Mouse (Mus musculus) midbrain, embryonic 16.5 days (tissue): ENCODE data around the gene Cers5. TPM values are rescaled to one million over a fixed set of nuclear protein-coding genes. Genes with fewer than 3 reads are reported as not detected.

ENCODE experiments used
- ATAC-seq: fragments of 200-750 bp; cut with Nextera tagmentation; 2 replicates; pipeline ENCODE4 v1.8.0; 2017; ENCODE audit warnings: moderate TSS enrichment
- H3K27ac ChIP-seq: fragments of 300-500 bp; sonication (generic); 2 replicates; pipeline ENCODE4 v1.5.1; 2014; ENCODE audit warnings: mild to moderate bottlenecking, low read length, mixed read lengths
- H3K27me3 ChIP-seq: fragments of 300-500 bp; sonication (generic); 2 replicates; pipeline ENCODE4 v1.6.1; 2014; ENCODE audit warnings: low read depth, low read length, mixed read lengths; ENCODE audit not compliant: control insufficient read depth, insufficient read depth
- H3K36me3 ChIP-seq: fragments of 300-500 bp; sonication (generic); 2 replicates; pipeline ENCODE4 v1.6.1; 2014; ENCODE audit warnings: mild to moderate bottlenecking, low read length, moderate library complexity, mixed read lengths; ENCODE audit not compliant: control insufficient read depth, insufficient read depth
- H3K4me1 ChIP-seq: fragments of 300-500 bp; sonication (generic); 2 replicates; pipeline ENCODE4 v1.6.1; 2014; ENCODE audit warnings: mild to moderate bottlenecking, low read length, mixed read lengths; ENCODE audit not compliant: control insufficient read depth, insufficient read depth
- H3K4me2 ChIP-seq: fragments of 300-500 bp; sonication (generic); 2 replicates; pipeline ENCODE4 v1.6.1; 2014; ENCODE audit warnings: mild to moderate bottlenecking, low read length, mixed read lengths
- H3K4me3 ChIP-seq: fragments of 300-500 bp; sonication (generic); 2 replicates; pipeline ENCODE4 v1.5.1; 2014; ENCODE audit warnings: low read depth, mild to moderate bottlenecking, low read length, moderate library complexity, mixed read lengths
- H3K9ac ChIP-seq: fragments of 300-500 bp; sonication (generic); 2 replicates; pipeline ENCODE4 v1.6.1; 2014; ENCODE audit warnings: low read depth, low read length, mixed read lengths
- H3K9me3 ChIP-seq: fragments of 300-500 bp; sonication (generic); replicated peaks from 2 replicates; pipeline ENCODE4 v1.6.1; 2014; ENCODE audit warnings: mild to moderate bottlenecking, low read length, mixed read lengths; ENCODE audit not compliant: control insufficient read depth, poor library complexity, severe bottlenecking
- WGBS: fragments of 180-500 bp; shearing (Covaris S2); extraction: QIAGEN DNeasy Blood & Tissue Kit; methylation state at CpG from one replicate; pipeline ENCODE4 v1.1.7; 2014; 5-methylcytosine and 5-hydroxymethylcytosine counted together
- polyA plus RNA-seq: library from polyadenylated mRNA; unstranded; fragments of >200 nt; fragmentation: Nextera tagmentation; extraction: Ambion mirVana; gene quantifications from 2 replicates; pipeline ENCODE4 v1.2.1, GENCODE M21; 2015

Cers5 gene
- polyA plus RNA-seq, 1 experiment from 2014 or later = 79.7 TPM

DNA sequence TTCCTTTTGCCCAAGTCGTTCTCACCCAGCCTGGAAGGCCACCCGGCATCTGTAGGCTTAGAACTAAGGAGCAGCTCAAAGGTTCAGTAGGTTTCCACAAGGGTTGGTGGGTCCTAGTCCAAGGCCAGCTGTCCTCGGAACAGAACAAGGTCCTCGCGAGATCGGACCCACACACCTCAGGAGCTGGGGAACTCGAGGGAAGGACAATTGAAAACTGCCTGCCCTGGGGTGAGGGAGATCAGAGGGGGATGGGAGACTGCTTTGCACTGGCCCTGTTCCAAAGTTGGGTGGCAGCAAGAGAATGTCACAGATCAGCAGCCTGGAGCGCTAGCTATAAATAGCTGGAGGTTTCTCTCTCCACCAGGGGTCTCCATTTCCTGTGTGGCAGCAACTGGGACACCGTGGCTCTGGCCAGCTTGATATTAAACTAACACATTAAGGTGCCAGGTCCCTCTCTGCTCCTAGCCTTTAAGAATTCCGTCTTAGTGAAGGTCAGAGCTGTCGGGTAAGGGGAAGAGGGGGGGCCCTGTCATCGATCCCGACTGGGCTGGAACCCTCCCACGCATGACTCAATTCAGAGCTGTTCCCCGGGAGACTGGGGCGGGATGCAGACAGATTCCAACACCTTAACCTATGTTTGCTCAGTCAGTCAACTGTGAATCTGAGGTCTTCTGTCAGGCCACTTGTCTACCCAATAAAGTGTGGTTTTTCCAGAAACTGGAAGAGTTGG lies 48.2 kb downstream of the Cers5 start:
- Histone ChIP-seq H3K4me1 (peaks cover 21% of the 10 kb centered on the region), H3K4me3 (peak overlapping the region; percentile 100), H3K9ac (peak overlapping the region; percentile 70), H3K4me2 (peak overlapping the region; percentile 67), H3K27ac (peak overlapping the region; percentile 50), H3K27me3 (no peaks in the 10 kb centered on the region), H3K36me3 (peaks cover 17% of the 10 kb centered on the region; the same call in 1 of the 2 replicates), H3K9me3 (no peaks in the 10 kb centered on the region)
- ATAC-seq = peak; percentile 25
- WGBS = 11% methylated on average over 16 of the region's 16 CpGs

DNA sequence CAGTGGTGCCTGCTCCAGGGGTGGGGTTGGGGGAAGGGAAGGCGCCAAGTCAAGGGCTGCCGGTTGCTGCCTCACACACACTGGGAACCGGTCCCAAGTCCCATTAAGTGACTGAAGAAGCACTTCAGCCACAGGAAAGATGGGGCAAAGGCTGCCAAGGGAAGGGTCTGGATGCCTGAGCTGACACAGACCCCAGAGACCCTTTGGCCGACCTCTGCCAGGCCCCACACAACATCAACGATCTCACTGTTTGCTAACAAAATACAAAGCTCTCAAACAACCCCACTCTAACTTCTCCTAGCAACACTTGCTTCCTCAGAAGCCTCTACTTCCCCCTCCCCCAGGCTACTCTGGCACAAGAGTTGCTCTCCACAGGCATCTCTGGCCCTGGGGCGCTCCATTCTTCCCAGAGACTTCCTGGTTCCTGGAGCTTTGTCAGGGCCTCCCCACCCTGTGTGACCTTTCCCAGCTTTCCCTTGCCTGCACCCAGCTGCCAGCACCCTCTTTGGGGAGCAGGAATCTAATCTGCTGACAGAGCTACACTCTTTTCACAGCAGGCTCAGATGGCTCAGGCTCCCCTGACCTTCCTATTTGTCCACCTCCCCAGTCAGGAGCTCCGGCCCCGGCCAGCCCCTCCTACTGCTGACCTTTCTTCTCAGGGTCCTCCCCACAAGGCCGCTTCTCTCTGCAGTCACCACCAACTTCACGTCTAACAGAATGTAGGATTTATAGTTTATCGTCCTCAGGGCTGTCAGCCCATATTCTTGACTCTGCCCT lies 49.0 kb downstream of the Cers5 start:
- Histone ChIP-seq H3K4me2 (no peak overlapping the region), H3K27ac (peak overlapping the region; percentile 50), H3K4me1 (peaks cover 21% of the 10 kb centered on the region), H3K9ac (peak overlapping the region; percentile 70), H3K36me3 (peaks cover 13% of the 10 kb centered on the region), H3K4me3 (no peak overlapping the region), H3K27me3 (no peaks in the 10 kb centered on the region), H3K9me3 (no peaks in the 10 kb centered on the region)
- 17% methylated on average over 11 of the region's 11 CpGs for WGBS
- ATAC-seq = no peak

DNA sequence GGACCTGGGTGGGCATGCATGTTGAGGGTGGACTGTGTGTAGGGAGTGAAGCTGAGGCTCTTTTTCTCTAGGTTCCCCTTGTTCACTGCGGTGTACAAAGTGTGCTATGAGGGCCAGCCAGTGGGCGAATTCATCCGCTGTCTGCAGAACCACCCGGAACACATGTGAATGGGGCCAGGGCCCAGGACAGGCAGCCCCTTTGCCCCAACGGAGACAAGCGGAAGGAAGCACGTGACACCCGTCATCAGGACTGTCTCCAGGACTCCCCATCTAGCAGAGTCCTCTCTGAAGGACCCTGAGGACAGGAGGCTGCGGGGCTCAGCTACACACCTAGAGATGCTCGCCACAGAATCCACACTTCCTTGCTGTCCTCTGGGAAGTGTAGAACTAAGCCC lies 49.6 kb downstream of the Cers5 start:
- Histone ChIP-seq H3K9me3 (no peaks in the 10 kb centered on the region), H3K27me3 (no peaks in the 10 kb centered on the region), H3K9ac (no peak overlapping the region), H3K4me2 (no peak overlapping the region), H3K4me1 (peaks cover 21% of the 10 kb centered on the region), H3K36me3 (peaks cover 12% of the 10 kb centered on the region), H3K27ac (no peak overlapping the region), H3K4me3 (no peak overlapping the region)
- WGBS = 51% methylated on average over 10 of the region's 10 CpGs
- ATAC-seq = no peak

DNA sequence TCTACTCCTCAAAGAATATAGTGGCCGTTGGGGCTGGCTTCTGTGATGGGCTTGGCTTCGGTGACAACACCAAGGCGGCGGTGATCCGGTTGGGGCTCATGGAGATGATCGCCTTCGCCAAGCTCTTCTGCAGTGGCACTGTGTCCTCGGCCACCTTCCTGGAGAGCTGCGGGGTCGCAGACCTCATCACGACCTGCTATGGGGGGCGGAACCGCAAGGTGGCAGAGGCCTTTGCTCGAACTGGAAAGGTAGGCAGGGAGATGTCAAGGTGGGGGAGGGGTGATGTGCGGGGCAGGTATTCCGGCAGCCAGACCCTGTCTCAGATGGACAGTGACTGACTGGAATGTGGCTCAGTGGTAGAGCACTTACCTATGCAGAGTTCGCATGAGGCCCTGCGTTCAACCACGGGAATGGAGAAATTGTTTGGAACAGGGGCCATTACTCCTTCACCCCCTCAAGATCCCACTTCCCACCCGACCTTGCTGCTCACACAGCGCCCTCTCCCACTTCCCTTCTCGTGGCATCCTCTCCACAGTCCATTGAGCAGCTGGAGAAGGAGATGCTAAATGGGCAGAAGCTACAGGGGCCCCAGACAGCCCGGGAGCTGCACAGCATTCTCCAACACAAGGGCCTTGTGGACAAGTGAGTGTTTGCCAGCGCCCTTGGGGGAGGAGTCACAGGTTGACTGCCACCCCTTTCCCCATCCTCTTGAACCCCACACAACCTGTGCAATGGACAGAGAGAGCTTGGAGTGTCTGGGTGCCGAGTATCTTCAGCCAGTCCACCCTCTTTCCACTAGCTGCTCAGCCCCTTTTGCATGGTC lies 50.6 kb downstream of the Cers5 start:
- no peaks in the 10 kb centered on the region for H3K27me3 ChIP-seq
- no peak overlapping the region for H3K27ac ChIP-seq
- peaks cover 21% of the 10 kb centered on the region for H3K4me1 ChIP-seq
- no peaks in the 10 kb centered on the region for H3K9me3 ChIP-seq
- no peak overlapping the region for H3K4me2 ChIP-seq
- H3K36me3 ChIP-seq = peaks cover 6% of the 10 kb centered on the region; the same call in 1 of the 2 replicates
- H3K4me3 ChIP-seq = no peak overlapping the region
- H3K9ac ChIP-seq = no peak overlapping the region
- WGBS = 85% methylated on average over 25 of the region's 25 CpGs
- ATAC-seq = no peak

DNA sequence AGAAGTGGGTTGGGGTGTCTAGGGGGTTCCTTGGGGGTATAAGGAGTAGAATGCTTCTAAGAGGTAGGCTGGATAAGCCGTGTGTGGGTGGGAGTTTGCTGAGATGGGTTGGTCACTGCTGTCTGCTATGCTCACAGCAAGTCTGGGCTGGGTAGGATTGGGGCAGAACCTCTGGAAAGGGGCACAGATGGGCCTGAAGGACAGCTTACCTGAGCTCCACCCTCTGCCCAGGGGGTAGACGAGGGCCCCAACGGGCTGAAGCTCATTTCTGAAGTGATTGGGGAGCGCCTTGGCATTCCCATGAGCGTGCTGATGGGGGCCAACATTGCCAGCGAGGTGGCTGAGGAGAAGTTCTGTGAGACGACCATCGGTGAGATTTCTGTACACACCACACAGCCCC lies 52.8 kb downstream of the Cers5 start:
- no peak overlapping the region for H3K9ac ChIP-seq
- H3K9me3 ChIP-seq = no peaks in the 10 kb centered on the region
- H3K4me2 ChIP-seq = no peak overlapping the region
- no peak overlapping the region for H3K27ac ChIP-seq
- 78% methylated on average over 8 of the region's 8 CpGs for WGBS
- no peak for ATAC-seq
- peaks cover 19% of the 10 kb centered on the region for H3K4me1 ChIP-seq
- peaks cover 6% of the 10 kb centered on the region; the same call in 1 of the 2 replicates for H3K36me3 ChIP-seq
- H3K27me3 ChIP-seq = no peaks in the 10 kb centered on the region
- no peak overlapping the region for H3K4me3 ChIP-seq

DNA sequence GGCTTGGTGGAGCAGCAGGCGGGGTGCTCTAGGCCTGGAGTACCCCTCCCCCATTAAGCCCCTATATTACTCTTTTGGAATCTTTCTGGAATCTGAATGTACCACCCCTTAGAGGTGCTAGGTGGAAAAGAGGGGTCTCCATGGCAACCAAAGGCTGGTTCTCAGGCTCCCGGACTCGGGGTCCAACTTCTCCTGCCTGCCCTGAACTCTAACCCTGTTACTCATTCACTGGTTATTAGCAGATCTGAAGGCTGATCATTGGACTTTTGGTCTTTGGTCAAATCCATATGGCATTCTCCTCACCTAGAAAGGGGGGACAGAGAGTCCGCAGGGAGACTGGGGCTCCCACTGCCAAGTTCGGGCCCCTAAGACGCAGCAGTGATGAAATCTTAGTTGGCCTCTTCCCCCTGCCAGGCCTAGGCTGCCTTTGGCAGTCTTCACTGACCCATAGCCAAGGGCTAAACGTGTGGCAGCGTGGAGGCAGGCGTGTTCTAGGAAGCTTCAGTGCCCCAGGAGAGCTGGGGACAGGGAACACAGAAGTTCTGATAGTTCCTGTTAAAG lies 54.1 kb downstream of the Cers5 start:
- no peak overlapping the region for H3K9ac ChIP-seq
- H3K27ac ChIP-seq = no peak overlapping the region
- no peak for ATAC-seq
- WGBS = 85% methylated on average over 9 of the region's 9 CpGs
- H3K27me3 ChIP-seq = no peaks in the 10 kb centered on the region
- H3K4me2 ChIP-seq = no peak overlapping the region
- no peak overlapping the region for H3K4me3 ChIP-seq
- no peaks in the 10 kb centered on the region for H3K9me3 ChIP-seq
- peaks cover 6% of the 10 kb centered on the region for H3K4me1 ChIP-seq
- H3K36me3 ChIP-seq = peaks cover 13% of the 10 kb centered on the region

DNA sequence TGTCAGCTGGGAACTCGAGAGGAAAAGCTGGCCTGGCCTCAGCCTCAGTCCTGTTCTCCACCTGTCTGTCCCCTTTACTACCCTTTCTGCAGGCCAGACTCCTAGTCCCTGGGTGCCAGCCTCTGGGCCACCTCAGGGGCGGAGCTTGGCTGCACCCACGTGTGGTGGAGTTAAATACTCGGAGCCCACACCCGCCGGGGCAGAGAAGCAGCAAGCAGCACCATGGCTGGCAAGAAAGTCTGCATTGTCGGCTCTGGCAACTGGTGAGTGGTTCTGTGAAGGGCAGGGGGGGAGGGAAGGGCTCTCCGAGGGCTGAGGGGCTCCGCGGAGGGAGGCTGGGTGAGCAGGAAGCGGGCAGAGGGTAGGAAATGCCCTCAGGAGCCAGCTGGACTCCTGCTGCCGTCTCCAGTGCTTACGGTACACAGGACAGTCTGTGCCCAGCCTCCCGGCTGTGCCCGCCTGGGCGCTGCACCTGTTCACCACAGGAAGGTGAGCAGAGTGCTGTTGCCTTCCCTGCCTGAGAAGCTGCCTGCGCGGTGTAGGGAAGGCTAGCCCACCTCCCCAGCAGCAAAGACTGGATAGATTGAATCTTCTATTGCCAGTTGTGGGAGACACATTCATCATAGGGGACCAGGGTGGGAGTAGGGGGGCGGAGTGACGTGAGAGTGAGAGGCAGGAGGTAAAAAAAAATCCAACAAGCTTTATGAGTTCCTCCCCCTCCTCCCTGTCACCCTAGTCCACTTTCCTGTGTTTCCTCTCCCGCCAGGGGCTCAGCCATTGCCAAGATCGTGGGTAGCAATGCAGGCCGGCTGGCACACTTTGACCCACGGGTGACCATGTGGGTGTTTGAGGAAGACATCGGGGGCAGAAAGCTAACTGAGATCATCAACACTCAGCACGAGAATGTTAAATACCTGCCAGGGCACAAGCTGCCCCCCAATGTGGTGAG lies 55.0 kb downstream of the Cers5 start, which contains the start of gene Gpd1:
Gene Gpd1 (plus strand): TSS at position 130 of the 949 bp plus-strand sequence.
- Histone ChIP-seq H3K36me3 (peaks cover 16% of the 10 kb centered on the region), H3K4me2 (no peak within 1 kb of the TSS), H3K27me3 (no peaks in the 10 kb centered on the region), H3K9ac (no peak within 1 kb of the TSS), H3K27ac (0 out of 2 replicates have a peak within 1 kb of the TSS, but pooled peaks have one; percentile 28), H3K4me1 (peaks cover 6% of the 10 kb centered on the region; the same call in 1 of the 2 replicates), H3K9me3 (no peaks in the 10 kb centered on the region), H3K4me3 (no peak within 1 kb of the TSS)
- 63% methylated on average over 25 of the region's 26 CpGs for WGBS
- 0 out of 2 replicates have a peak, but pooled peaks have one; percentile 3 for ATAC-seq

DNA sequence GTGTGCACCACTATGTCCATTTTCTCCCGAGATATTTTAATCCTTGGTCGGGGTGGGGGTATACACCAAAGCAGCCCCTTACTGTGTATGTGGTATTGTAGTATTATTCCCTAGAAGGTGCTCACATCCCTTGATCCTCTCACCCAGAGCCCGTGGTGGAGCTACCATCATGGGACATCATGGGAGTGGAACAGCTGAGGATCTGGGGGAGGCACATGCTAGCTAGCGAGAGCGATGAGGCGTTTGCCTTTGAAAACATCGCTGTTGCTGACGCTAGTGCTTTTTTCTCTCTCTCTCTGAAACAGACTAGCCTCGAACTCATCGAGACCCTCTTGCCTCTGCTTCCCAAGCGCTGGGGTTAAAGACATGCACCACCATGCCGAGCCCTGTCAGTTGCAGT lies 55.9 kb downstream of the Cers5 start:
- Histone ChIP-seq H3K27me3 (no peaks in the 10 kb centered on the region), H3K4me2 (no peak overlapping the region), H3K36me3 (peaks cover 20% of the 10 kb centered on the region), H3K4me3 (no peak overlapping the region), H3K9ac (no peak overlapping the region), H3K4me1 (peaks cover 6% of the 10 kb centered on the region; the same call in 1 of the 2 replicates), H3K9me3 (no peaks in the 10 kb centered on the region), H3K27ac (no peak overlapping the region)
- ATAC-seq = no peak
- WGBS = 90% methylated on average over 12 of the region's 12 CpGs
